Mouse (Mus musculus): ENCODE measurements at regions not wholly inside any gene's neighbourhood (a gene's known extent, or its start where the extent isn't known, plus 50 kb on each side); places are given as distances from the start of the nearest gene placed in this dataset.
A peak's percentile ranks its signal among the peaks of the same experiment; 100 is the strongest.

- no peak for DNase-seq (ENCODE audit: low spot score)
Measured at GRCm38 (mm10) chr3:130977921-130978700, 132.2 kb upstream of the Lef1 start.

- no peak for DNase-seq (ENCODE audit: low spot score)
Measured at GRCm38 (mm10) chr3:130976206-130976605, 134.1 kb upstream of the Lef1 start.

DNA sequence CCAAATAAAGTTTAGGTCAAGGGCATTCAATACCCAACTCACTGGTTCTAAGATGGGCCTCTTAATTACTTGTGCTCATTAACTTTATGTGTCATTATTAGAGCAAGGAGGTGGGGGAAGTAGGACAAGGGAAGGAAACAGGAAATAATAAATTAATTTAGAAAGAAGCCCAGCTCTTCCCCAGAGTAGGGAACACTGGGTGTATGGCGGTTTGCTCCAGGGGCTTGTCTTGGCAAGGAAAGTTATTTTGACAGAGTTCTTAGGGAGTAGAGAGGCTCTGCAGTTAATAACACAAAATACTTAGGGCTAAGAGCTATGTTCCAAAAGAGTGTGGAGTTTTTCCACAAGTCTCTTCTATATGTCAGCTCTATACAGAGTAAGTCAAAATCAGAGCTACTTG, 135.0 kb upstream of the Lef1 start:
- no peak for DNase-seq (ENCODE audit: low spot score)

DNA sequence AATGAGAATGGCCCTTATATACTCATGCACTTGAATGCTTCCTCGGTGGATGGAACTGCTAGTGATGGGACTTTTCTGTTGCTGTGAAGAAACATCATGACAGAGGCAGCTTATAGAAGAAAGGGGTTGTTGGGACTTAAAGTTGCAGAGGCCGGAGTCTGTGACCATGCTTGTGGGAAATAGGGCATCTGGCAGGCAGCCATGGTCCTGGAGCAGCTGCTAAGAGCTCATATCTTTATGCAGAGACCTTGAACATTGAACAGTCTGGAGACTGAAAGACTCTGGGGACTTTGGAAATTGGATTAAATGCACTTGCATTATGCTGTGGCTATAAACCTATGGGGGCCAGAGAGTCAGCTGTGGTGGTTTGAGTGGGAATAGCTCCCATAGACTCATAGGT, 138.1 kb upstream of the Lef1 start:
- no peak for DNase-seq (ENCODE audit: low spot score)

DNA sequence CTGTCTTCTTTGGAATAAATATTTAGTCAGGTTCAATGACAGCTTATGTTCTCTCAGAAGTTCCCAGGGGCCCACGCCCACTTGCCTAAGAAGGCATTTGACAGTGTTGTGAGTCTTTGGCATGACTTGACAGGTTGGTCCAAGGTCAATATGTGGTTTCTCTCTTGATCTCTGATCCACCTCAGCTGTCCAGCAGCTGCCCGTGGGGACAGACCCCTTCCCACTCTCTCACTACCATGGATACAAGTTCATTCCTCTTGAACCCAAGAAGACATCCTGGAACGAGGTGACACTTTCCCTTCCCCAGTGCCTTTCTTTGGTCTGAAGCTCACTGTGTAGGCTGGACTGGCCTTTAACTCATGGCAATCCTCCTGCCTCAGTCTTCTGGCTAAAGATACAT, 145.0 kb upstream of the Lef1 start:
- DNase-seq (ENCODE audit: low spot score): no peak

DNA sequence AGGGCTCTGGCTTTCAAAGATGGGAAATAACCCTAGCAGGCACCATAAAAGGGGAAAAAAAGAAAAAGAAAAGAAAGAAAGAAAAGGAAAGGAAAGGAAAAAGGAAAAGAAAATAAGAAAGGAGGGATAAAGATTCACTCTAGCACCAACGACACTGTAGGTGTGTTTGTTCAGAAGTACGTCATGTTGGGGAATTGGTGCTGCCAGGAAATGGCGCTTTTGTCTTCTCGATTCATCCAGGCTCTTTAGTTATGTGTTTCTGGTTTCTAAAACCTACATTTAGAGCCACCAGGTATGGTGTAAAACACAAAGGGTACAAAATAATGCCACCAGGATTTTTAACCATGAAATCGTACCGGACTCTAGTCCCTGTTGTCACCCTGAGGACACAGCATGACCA, 146.2 kb upstream of the Lef1 start:
- no peak for DNase-seq (ENCODE audit: low spot score)

DNA sequence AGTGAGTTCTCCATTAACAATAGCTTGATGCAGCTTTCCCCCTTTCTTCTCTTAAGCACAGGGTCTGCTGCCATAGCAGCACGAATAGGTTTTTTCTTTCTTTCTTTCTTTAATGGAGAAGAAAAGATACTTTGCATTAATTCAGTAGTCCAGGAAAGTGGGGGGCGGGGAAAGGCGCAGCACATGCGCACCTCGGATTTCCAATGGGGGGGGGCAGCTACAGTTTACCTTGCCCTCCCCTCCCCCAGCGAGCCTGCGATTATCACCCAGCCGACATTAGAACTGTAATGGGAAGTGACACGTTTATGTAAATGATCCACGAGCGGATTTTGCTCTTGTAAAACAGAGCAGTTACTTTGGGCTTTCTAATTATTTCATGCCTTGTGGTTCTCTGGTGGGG, 146.6 kb upstream of the Lef1 start:
- DNase-seq (ENCODE audit: low spot score): peak; percentile 73

- peak; percentile 74 for DNase-seq (ENCODE audit: low spot score)
Measured at GRCm38 (mm10) chr3:130962701-130963472, 147.4 kb upstream of the Lef1 start.

- peak; percentile 54 for DNase-seq (ENCODE audit: low spot score)
Measured at GRCm38 (mm10) chr3:130962151-130962633, 148.1 kb upstream of the Lef1 start.

GRCm38 (mm10) chr3:130961704-130962103, 148.6 kb upstream of the Lef1 start:
- no peak for DNase-seq (ENCODE audit: low spot score)

- no peak for DNase-seq (ENCODE audit: low spot score)
Measured at GRCm38 (mm10) chr3:130955958-130956357, 154.3 kb upstream of the Lef1 start.

- no peak for DNase-seq (ENCODE audit: low spot score)
Measured at GRCm38 (mm10) chr3:130951381-130951780, 158.9 kb upstream of the Lef1 start.

GRCm38 (mm10) chr3:130950872-130951271, 159.4 kb upstream of the Lef1 start:
- no peak for DNase-seq (ENCODE audit: low spot score)

DNA sequence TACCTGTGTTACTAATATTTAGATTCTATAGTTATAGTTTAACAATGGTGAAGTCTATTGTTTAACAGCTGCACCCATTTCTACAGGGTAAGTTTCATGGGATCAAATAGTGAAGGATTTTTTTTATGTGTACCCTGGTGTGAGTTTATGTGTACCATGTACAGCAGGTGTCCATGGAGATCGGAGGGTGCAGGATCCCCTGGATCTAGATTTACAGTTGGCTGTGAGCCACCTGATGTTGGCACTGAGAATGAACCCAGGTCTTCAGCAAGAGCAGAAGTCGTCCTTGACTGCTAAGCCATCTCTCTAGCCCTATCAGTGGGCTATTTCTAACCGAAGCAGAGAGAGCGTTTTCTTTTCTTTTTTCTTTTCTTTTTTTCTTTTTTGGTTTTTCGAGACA, 162.4 kb upstream of the Lef1 start:
- no peak for DNase-seq (ENCODE audit: low spot score)

- no peak for DNase-seq (ENCODE audit: low spot score)
Measured at GRCm38 (mm10) chr3:130947277-130947606, 163.0 kb upstream of the Lef1 start.

DNA sequence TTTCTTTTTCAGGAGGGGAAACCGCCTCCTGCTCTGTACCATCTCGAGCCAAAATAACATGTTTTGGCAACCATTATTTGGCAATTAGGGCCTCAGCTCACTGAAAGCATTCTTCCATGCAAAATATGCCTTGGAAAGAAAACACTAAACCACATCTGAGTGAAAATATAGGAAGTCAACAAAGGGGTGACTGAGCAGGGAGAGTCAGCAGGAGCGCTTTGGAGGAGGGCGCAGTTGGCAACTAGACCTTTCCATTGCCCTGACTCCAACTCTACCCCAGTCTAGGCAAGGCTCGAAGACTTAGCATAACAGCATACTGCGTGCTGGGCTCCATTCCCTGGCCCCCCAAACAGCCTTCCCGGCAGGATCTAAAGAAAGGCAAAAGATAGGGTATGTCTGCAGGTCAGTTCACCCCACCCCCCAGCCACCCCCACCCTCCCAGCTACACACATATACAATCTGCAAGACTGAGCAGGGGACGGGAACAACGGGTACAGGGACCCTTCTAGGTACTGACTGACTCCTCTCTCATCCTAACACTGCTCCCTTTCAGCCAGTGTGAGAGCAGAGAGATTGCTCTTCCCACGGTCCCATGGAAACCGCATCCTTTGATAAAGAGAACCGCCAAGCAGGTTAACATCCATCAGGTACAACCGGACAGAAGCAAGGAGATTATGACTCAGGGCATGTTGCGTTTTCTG, 163.5 kb upstream of the Lef1 start:
- DNase-seq (ENCODE audit: low spot score): no peak

GRCm38 (mm10) chr3:130945861-130946449, 164.3 kb upstream of the Lef1 start:
- DNase-seq (ENCODE audit: low spot score): peak; percentile 76

DNA sequence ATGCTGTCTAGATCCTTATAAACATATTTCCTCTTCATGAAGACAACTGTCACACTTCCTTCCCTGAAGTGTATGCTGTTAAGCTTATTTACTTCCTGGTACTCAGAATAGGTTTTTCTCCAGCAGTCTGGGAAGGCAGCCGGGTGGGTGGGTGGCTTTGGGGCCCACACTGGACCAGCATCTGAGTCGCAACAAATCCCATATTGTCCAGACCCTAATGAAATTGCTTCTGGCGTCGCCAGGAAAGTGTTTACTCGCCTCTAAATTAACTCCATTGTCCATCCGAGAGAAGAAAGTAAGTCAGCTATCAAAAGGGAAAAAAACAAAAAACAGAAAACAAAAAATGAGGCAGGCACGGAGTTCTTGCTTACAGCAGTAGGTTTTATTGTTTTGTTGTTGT, 164.9 kb upstream of the Lef1 start:
- no peak for DNase-seq (ENCODE audit: low spot score)

DNA sequence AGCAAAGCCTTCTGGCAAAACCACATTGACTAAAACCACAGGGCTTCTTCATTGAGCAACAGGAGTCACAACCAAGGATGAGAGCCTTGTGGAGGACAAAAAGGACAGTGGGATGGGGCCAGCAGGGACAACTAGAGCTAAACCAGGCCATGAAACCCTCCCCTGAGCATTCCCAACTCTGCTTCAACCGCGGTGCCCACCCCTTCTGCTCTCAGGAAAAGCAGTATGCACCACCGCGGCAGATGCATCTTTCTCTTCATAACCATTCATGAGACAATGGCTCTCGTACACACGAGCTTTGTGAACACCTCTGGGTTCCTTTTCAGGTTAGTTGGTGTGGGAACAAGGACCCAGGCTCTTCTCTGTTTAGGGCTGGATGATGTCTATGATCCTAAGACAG, 166.0 kb upstream of the Lef1 start:
- DNase-seq (ENCODE audit: low spot score): no peak

- DNase-seq (ENCODE audit: low spot score): no peak
Measured at GRCm38 (mm10) chr3:130942947-130943630, 167.2 kb upstream of the Lef1 start.

- no peak for DNase-seq (ENCODE audit: low spot score)
Measured at GRCm38 (mm10) chr3:130940302-130940867, 169.9 kb upstream of the Lef1 start.

DNA sequence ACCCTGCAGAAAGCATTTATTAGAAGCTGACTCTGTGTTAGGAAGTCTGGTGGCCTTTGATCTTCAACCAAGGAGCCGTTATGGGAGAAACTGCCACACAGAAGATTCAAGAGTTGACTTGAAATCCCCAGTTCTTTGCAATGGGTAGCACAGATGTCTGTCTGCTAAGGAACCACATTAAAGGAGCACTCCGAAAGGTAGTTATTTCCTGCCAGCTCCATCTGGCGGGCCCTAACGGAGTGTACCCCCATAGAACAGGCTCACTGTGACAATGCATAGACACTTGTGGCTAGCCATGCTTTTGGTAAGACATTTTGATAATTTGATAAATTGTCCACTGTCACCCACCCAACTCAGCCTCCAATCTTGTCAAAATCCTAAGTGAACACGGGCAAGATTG, 173.3 kb upstream of the Lef1 start:
- DNase-seq (ENCODE audit: low spot score): no peak
